Mouse (Mus musculus) liver, postnatal 0 days (tissue): ENCODE measurements at regions not wholly inside any gene's neighbourhood (a gene's known extent, or its start where the extent isn't known, plus 50 kb on each side); places are given as distances from the start of the nearest gene placed in this dataset.

Source experiments
- CTCF ChIP-seq: sonication (generic); IDR thresholded peaks from 2 replicates; pipeline ENCODE4 v1.5.1; 2016; ENCODE audit warnings: antibody characterized with exemption, low read depth
- EP300 ChIP-seq: IDR thresholded peaks from 2 replicates; pipeline ENCODE4 v1.6.1; 2016; ENCODE audit warnings: antibody characterized with exemption, low read depth, mild to moderate bottlenecking

- TF ChIP-seq CTCF: no peak
- TF ChIP-seq EP300: no peak
These were observed 479.6 kb upstream of the Mgmt start for GRCm38 (mm10) chr7:136414808-136415207.
